Mouse (Mus musculus) MEL (cell line): ENCODE measurements around the gene Acta2. TPM values are rescaled to one million over a fixed set of nuclear protein-coding genes. Genes with fewer than 3 reads are reported as not detected.

Experiments
- DNase-seq: peaks from one replicate; pipeline ENCODE4 v3.0.0; 2011; ENCODE audit warnings: low read depth, low spot score
- H3K27ac ChIP-seq: 2 replicates; pipeline ENCODE4 v1.5.1; 2012; ENCODE audit warnings: low read depth, mild to moderate bottlenecking, control low read depth, low read length, moderate library complexity; ENCODE audit not compliant: control insufficient read depth
- H3K27me3 ChIP-seq, 2 experiments: fragments of 150-350 bp in 1 of 2; sonication (generic) in 1 of 2; 2 replicates each; pipeline ENCODE4 v1.6.1; 2012; ENCODE audit warnings: low read length in 2 of 2, mild to moderate bottlenecking in 2 of 2, improper control_type of control experiment in 1 of 2, moderate library complexity in 1 of 2; ENCODE audit not compliant: insufficient read depth in 2 of 2, control insufficient read depth in 1 of 2
- H3K36me3 ChIP-seq, 2 experiments: 2 replicates each; pipeline ENCODE4 v1.6.1; 2012 to 2014; ENCODE audit warnings: low read length in 2 of 2, improper control_type of control experiment in 1 of 2, inconsistent platforms in 1 of 2, mild to moderate bottlenecking in 1 of 2; ENCODE audit not compliant: insufficient read depth in 2 of 2, control insufficient read depth in 1 of 2
- H3K4me1 ChIP-seq, 2 experiments: fragments of 150-350 bp in 1 of 2; sonication (generic) in 1 of 2; 2 replicates each; pipeline ENCODE4 v1.6.1; 2012; ENCODE audit warnings: low read length in 2 of 2, improper control_type of control experiment in 1 of 2, mild to moderate bottlenecking in 1 of 2; ENCODE audit not compliant: insufficient read depth in 2 of 2, control insufficient read depth in 1 of 2
- H3K4me3 ChIP-seq, 2 experiments: fragments of 150-350 bp in 1 of 2; sonication (generic) in 1 of 2; 2 replicates each; pipeline ENCODE4 v1.5.1; 2012; ENCODE audit warnings: low read depth in 2 of 2, low read length in 2 of 2, mild to moderate bottlenecking in 2 of 2, moderate library complexity in 2 of 2, control low read depth in 1 of 2, improper control_type of control experiment in 1 of 2; ENCODE audit not compliant: control insufficient read depth in 1 of 2, insufficient read depth in 1 of 2
- H3K79me2 ChIP-seq: 2 replicates; pipeline ENCODE4 v1.6.1; 2012; ENCODE audit warnings: mild to moderate bottlenecking, low read length, moderate library complexity; ENCODE audit not compliant: control insufficient read depth, poor library complexity, insufficient read depth
- H3K9ac ChIP-seq: 2 replicates; pipeline ENCODE4 v1.6.1; 2012; ENCODE audit warnings: low read depth, mild to moderate bottlenecking, control low read depth, low read length, moderate library complexity; ENCODE audit not compliant: control insufficient read depth, poor library complexity, severe bottlenecking
- H3K9me3 ChIP-seq: fragments of 150-350 bp; sonication (generic); replicated peaks from 2 replicates; pipeline ENCODE4 v1.6.1; 2012; ENCODE audit warnings: mild to moderate bottlenecking, low read length, improper control_type of control experiment, moderate library complexity; ENCODE audit not compliant: insufficient read depth
- CHD2 ChIP-seq: IDR thresholded peaks from 2 replicates; pipeline ENCODE4 v1.6.1; 2011; ENCODE audit warnings: low read length, improper control_type of control experiment
- CTCF ChIP-seq, 3 experiments: IDR thresholded peaks in 2 of 3; conservative IDR thresholded peaks in 1 of 3; 2 replicates each; pipeline ENCODE4 v1.5.1; 2011 to 2012; ENCODE audit warnings: low read length in 3 of 3, low read depth in 2 of 3, mild to moderate bottlenecking in 2 of 3, improper control_type of control experiment in 1 of 3, inconsistent platforms in 1 of 3, mixed read lengths in 1 of 3, moderate library complexity in 1 of 3; ENCODE audit not compliant: control insufficient read depth in 1 of 3, insufficient read depth in 1 of 3, poor library complexity in 1 of 3, severe bottlenecking in 1 of 3
- ELF1 ChIP-seq: IDR thresholded peaks from 2 replicates; pipeline ENCODE4 v1.6.1; 2014; ENCODE audit warnings: low read depth, mild to moderate bottlenecking, inconsistent platforms, low read length, improper control_type of control experiment, moderate library complexity
- EP300 ChIP-seq, 2 experiments: IDR thresholded peaks; 2 replicates each; pipeline ENCODE4 v1.6.1; 2011; ENCODE audit warnings: improper control_type of control experiment in 2 of 2, low read length in 2 of 2, low read depth in 1 of 2, mild to moderate bottlenecking in 1 of 2
- ETS1 ChIP-seq: IDR thresholded peaks from 2 replicates; pipeline ENCODE4 v1.6.1; 2012; ENCODE audit warnings: low read depth, mild to moderate bottlenecking, inconsistent platforms, low read length, improper control_type of control experiment, moderate library complexity
- GATA1 ChIP-seq: IDR thresholded peaks from 2 replicates; pipeline ENCODE4 v1.6.1; 2011; ENCODE audit warnings: low read depth, low read length, improper control_type of control experiment
- HCFC1 ChIP-seq: IDR thresholded peaks from 2 replicates; pipeline ENCODE4 v1.6.1; 2012; ENCODE audit warnings: low read depth, mild to moderate bottlenecking, inconsistent platforms, low read length, improper control_type of control experiment, moderate library complexity
- KAT2A ChIP-seq: conservative IDR thresholded peaks from 2 replicates; pipeline ENCODE4 v1.6.1; 2012; ENCODE audit warnings: low read depth, low read length, improper control_type of control experiment, inconsistent platforms
- MAZ ChIP-seq: IDR thresholded peaks from 2 replicates; pipeline ENCODE4 v1.6.1; 2012; ENCODE audit warnings: low read depth, mild to moderate bottlenecking, inconsistent platforms, low read length, improper control_type of control experiment
- MEF2A ChIP-seq: IDR thresholded peaks from 2 replicates; pipeline ENCODE4 v1.6.1; 2014; ENCODE audit warnings: low read depth, mild to moderate bottlenecking, inconsistent platforms, low read length, improper control_type of control experiment; ENCODE audit not compliant: poor library complexity, insufficient replicate concordance, severe bottlenecking; ENCODE audit errors: extremely low read depth
- MYB ChIP-seq: IDR thresholded peaks from 2 replicates; pipeline ENCODE4 v1.6.1; 2011; ENCODE audit warnings: mild to moderate bottlenecking, low read depth, low read length, improper control_type of control experiment
- MYC ChIP-seq: IDR thresholded peaks from 2 replicates; pipeline ENCODE4 v1.6.1; 2011; ENCODE audit warnings: low read depth, mild to moderate bottlenecking, low read length, improper control_type of control experiment, moderate library complexity
- POLR2A ChIP-seq, 2 experiments: IDR thresholded peaks; 2 replicates each; pipeline ENCODE4 v1.6.1; 2011 to 2012; ENCODE audit warnings: low read length in 2 of 2, mild to moderate bottlenecking in 2 of 2, control low read depth in 1 of 2, improper control_type of control experiment in 1 of 2, low read depth in 1 of 2, moderate library complexity in 1 of 2; ENCODE audit not compliant: control insufficient read depth in 1 of 2, insufficient read depth in 1 of 2, poor library complexity in 1 of 2
- POLR2AphosphoS5 ChIP-seq: IDR thresholded peaks from 2 replicates; pipeline ENCODE4 v1.6.1; 2012; ENCODE audit warnings: low read depth, borderline replicate concordance, mild to moderate bottlenecking, inconsistent platforms, low read length, moderate library complexity, mixed read lengths
- RAD21 ChIP-seq: IDR thresholded peaks from 2 replicates; pipeline ENCODE4 v1.6.1; 2011; ENCODE audit warnings: mild to moderate bottlenecking, low read depth, low read length, improper control_type of control experiment
- TAL1 ChIP-seq: IDR thresholded peaks from 2 replicates; pipeline ENCODE4 v1.6.1; 2012; ENCODE audit warnings: mild to moderate bottlenecking, inconsistent platforms, low read length, moderate library complexity, mixed read lengths
- TBP ChIP-seq: IDR thresholded peaks from 2 replicates; pipeline ENCODE4 v1.8.0; 2011; ENCODE audit warnings: low read depth, low read length, improper control_type of control experiment
- UBTF ChIP-seq: IDR thresholded peaks from 2 replicates; pipeline ENCODE4 v1.6.1; 2012; ENCODE audit warnings: low read depth, mild to moderate bottlenecking, inconsistent platforms, low read length, improper control_type of control experiment, moderate library complexity, borderline replicate concordance; ENCODE audit not compliant: insufficient read depth
- ZC3H11A ChIP-seq: IDR thresholded peaks from 2 replicates; pipeline ENCODE4 v1.6.1; 2012; ENCODE audit warnings: low read depth, mild to moderate bottlenecking, inconsistent platforms, low read length, improper control_type of control experiment
- ZKSCAN1 ChIP-seq: IDR thresholded peaks from 2 replicates; pipeline ENCODE4 v1.6.1; 2012; ENCODE audit warnings: low read depth, mild to moderate bottlenecking, inconsistent platforms, low read length, improper control_type of control experiment, moderate library complexity
- ZMIZ1 ChIP-seq: IDR thresholded peaks from 2 replicates; pipeline ENCODE4 v1.6.1; 2012; ENCODE audit warnings: low read depth, mild to moderate bottlenecking, inconsistent platforms, low read length, improper control_type of control experiment, moderate library complexity
- ZNF384 ChIP-seq: IDR thresholded peaks from 2 replicates; pipeline ENCODE4 v1.6.1; 2012; ENCODE audit warnings: low read depth, mild to moderate bottlenecking, inconsistent platforms, low read length, improper control_type of control experiment
- polyA plus RNA-seq, 2 experiments: library from polyadenylated mRNA; stranded (reverse) in 1 of 2; unstranded in 1 of 2; fragments of >175 nt in 1 of 2; fragments of >200 nt in 1 of 2; gene quantifications; 2 replicates each; pipeline versions ENCODE4 v1.2.1 to v1.2.4; 2012; ENCODE audit warnings: low replicate concordance in 2 of 2, low read depth in 1 of 2; ENCODE audit not compliant: insufficient read length in 2 of 2, insufficient read depth in 1 of 2, missing spikeins in 1 of 2
- total RNA-seq: library from RNA; depleted of rRNA; stranded (reverse); fragments of 300-350 nt; gene quantifications from 2 replicates; pipeline ENCODE4 v1.2.3, GENCODE M21; 2012

Gene Acta2
- total and polyA plus RNA-seq, 3 experiments = not detected

GRCm38 (mm10) chr19:34236049-34236448, 19.3 kb downstream of the Acta2 start:
- TF ChIP-seq POLR2A (IDR thresholded peaks at IDR 0.05; ENCODE audit: control insufficient read depth in 1 of 2, insufficient read depth in 1 of 2, low read depth in 1 of 2, low read length in 2 of 2, poor library complexity in 1 of 2) = no peak
- TF ChIP-seq MEF2A = no peak
- TF ChIP-seq ELF1 = no peak
- TF ChIP-seq HCFC1 = no peak
- TF ChIP-seq ETS1 = no peak
- no peak for TF ChIP-seq MAZ
- TF ChIP-seq MYC = no peak
- TF ChIP-seq, all 39 proteins: peak for 0
- H3K9me3 ChIP-seq = no peaks in the 10 kb centered on the region
- H3K79me2 ChIP-seq = no peaks in the 10 kb centered on the region
- DNase-seq = no peak
- no peak overlapping the region for H3K9ac ChIP-seq
- H3K4me3 ChIP-seq = no peak overlapping the region
- H3K4me1 ChIP-seq = no peaks in the 10 kb centered on the region; a peak in 1 of 4 replicates
- no peaks in the 10 kb centered on the region for H3K36me3 ChIP-seq
- no peaks in the 10 kb centered on the region; a peak in 2 of 4 replicates for H3K27me3 ChIP-seq
- H3K27ac ChIP-seq = no peak overlapping the region

GRCm38 (mm10) chr19:34233944-34234343, 21.4 kb downstream of the Acta2 start:
- no peaks in the 10 kb centered on the region for H3K36me3 ChIP-seq
- no peak overlapping the region for H3K27ac ChIP-seq
- H3K4me3 ChIP-seq = no peak overlapping the region
- no peaks in the 10 kb centered on the region; a peak in 2 of 4 replicates for H3K27me3 ChIP-seq
- H3K9me3 ChIP-seq = no peaks in the 10 kb centered on the region
- TF ChIP-seq POLR2AphosphoS5 (no peak), TBP (peak; percentile 69), TAL1 (no peak)
- TF ChIP-seq, all 39 proteins: peak for 1
- H3K4me1 ChIP-seq = no peaks in the 10 kb centered on the region; a peak in 1 of 4 replicates
- H3K9ac ChIP-seq = no peak overlapping the region
- DNase-seq = peak; percentile 85
- no peaks in the 10 kb centered on the region for H3K79me2 ChIP-seq

DNA sequence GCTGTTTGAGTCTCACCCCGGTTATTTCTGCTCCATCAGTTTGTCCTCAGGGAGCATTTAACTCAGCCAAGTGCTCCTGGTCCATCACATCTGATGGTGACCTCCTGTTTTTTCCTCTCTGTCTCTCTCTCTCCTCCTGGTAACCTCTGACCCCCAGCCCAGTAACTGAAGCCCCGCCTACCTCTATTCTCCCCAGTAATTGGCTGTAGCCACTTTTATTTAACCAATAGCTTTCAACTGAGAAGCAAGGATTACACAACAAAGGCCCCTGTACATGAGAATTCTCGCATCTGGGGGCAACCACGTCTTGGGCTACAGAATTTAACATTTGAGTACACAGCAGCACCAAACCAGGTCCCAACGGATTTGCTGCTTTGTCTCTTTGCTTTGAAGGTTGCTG, 23.1 kb downstream of the Acta2 start:
- H3K27ac ChIP-seq = no peak overlapping the region
- no peak for DNase-seq
- no peak for TF ChIP-seq ELF1
- TF ChIP-seq CHD2 = no peak
- TF ChIP-seq ZC3H11A = no peak
- TF ChIP-seq UBTF = no peak
- no peak for TF ChIP-seq CTCF (IDR thresholded peaks at IDR 0.05 in 2 of 3, conservative IDR thresholded peaks at IDR 0.05 in 1 of 3; ENCODE audit: control insufficient read depth in 1 of 3, insufficient read depth in 1 of 3, low read depth in 2 of 3, low read length in 3 of 3, poor library complexity in 1 of 3, severe bottlenecking in 1 of 3)
- no peak for TF ChIP-seq ZMIZ1
- no peak for TF ChIP-seq ZNF384
- TF ChIP-seq MYB = no peak
- no peak for TF ChIP-seq EP300 (IDR thresholded peaks at IDR 0.05; ENCODE audit: low read depth in 1 of 2, low read length in 2 of 2)
- TF ChIP-seq KAT2A = no peak
- TF ChIP-seq RAD21 = no peak
- TF ChIP-seq GATA1 = no peak
- no peak for TF ChIP-seq MAZ
- no peak for TF ChIP-seq ZKSCAN1
- no peaks in the 10 kb centered on the region; a peak in 1 of 4 replicates for H3K4me1 ChIP-seq
- no peak overlapping the region for H3K4me3 ChIP-seq
- H3K79me2 ChIP-seq = no peaks in the 10 kb centered on the region
- H3K27me3 ChIP-seq = no peaks in the 10 kb centered on the region; a peak in 2 of 4 replicates
- H3K9me3 ChIP-seq = no peaks in the 10 kb centered on the region
- H3K9ac ChIP-seq = no peak overlapping the region
- H3K36me3 ChIP-seq = no peaks in the 10 kb centered on the region
